Mouse (Mus musculus) CH12.LX (cell line): ENCODE measurements at regions not wholly inside any gene's neighbourhood (a gene's known extent, or its start where the extent isn't known, plus 50 kb on each side); places are given as distances from the start of the nearest gene placed in this dataset.

Experiments
- CTCF ChIP-seq, 2 experiments: IDR thresholded peaks in 1 of 2; conservative IDR thresholded peaks in 1 of 2; 2 replicates each; pipeline ENCODE4 v1.5.1; 2011 to 2012; ENCODE audit warnings: low read depth in 2 of 2, low read length in 2 of 2, improper control_type of control experiment in 1 of 2, inconsistent platforms in 1 of 2, mild to moderate bottlenecking in 1 of 2, moderate library complexity in 1 of 2
- ZMIZ1 ChIP-seq: IDR thresholded peaks from 2 replicates; pipeline ENCODE4 v1.6.1; 2012; ENCODE audit warnings: low read depth, mild to moderate bottlenecking, inconsistent platforms, low read length, improper control_type of control experiment

GRCm38 (mm10) chr7:73262526-73262925, 112.8 kb upstream of the Rgma start:
- TF ChIP-seq CTCF (conservative IDR thresholded peaks at IDR 0.05 in 1 of 2, IDR thresholded peaks at IDR 0.05 in 1 of 2; ENCODE audit: low read depth in 2 of 2, low read length in 2 of 2) (no peak), ZMIZ1 (no peak)
